Mouse (Mus musculus): Measurements from ENCODE around the gene 1700029I15Rik. TPM values are rescaled to one million over a fixed set of nuclear protein-coding genes. Genes with fewer than 3 reads are reported as not detected.
A peak's percentile ranks its signal among the peaks of the same experiment; 100 is the strongest.

1700029I15Rik gene
- polyA plus RNA-seq, 1 experiment from 2014 or later = 3.5 TPM

GRCm38 (mm10) chr2:92408309-92409045 is 26.1 kb downstream of the 1700029I15Rik start:
- ATAC-seq (ENCODE audit: insufficient read depth, low FRiP score) = no peak
- Histone ChIP-seq H3K4me3 (replicated peaks; ENCODE audit: low read length) (no peak overlapping the region), H3K9ac (ENCODE audit: low read length) (no peak overlapping the region), H3K36me3 (ENCODE audit: control insufficient read depth, insufficient read depth, low read length) (peaks cover 32% of the 10 kb centered on the region), H3K4me1 (ENCODE audit: control insufficient read depth, insufficient read depth, low read length) (no peaks in the 10 kb centered on the region), H3K27me3 (ENCODE audit: control insufficient read depth, insufficient read depth, low read length) (no peaks in the 10 kb centered on the region), H3K27ac (ENCODE audit: low read length) (no peak overlapping the region), H3K9me3 (replicated peaks; ENCODE audit: control insufficient read depth, low read length) (no peaks in the 10 kb centered on the region), H3K4me2 (ENCODE audit: low read depth, low read length) (no peak overlapping the region)
- WGBS = 88% methylated on average over 18 of the region's 18 CpGs

GRCm38 (mm10) chr2:92411705-92412104 is 29.4 kb downstream of the 1700029I15Rik start:
- 91% methylated on average over 10 of the region's 10 CpGs for WGBS
- Histone ChIP-seq H3K4me2 (ENCODE audit: low read depth, low read length) (no peak overlapping the region), H3K4me3 (replicated peaks; ENCODE audit: low read length) (no peak overlapping the region), H3K27me3 (ENCODE audit: control insufficient read depth, insufficient read depth, low read length) (no peaks in the 10 kb centered on the region), H3K36me3 (ENCODE audit: control insufficient read depth, insufficient read depth, low read length) (peaks cover 37% of the 10 kb centered on the region), H3K9me3 (replicated peaks; ENCODE audit: control insufficient read depth, low read length) (no peaks in the 10 kb centered on the region), H3K27ac (ENCODE audit: low read length) (no peak overlapping the region), H3K9ac (ENCODE audit: low read length) (no peak overlapping the region), H3K4me1 (ENCODE audit: control insufficient read depth, insufficient read depth, low read length) (no peaks in the 10 kb centered on the region)
- no peak for ATAC-seq (ENCODE audit: insufficient read depth, low FRiP score)

- ATAC-seq (ENCODE audit: insufficient read depth, low FRiP score) = no peak
- Histone ChIP-seq H3K36me3 (ENCODE audit: control insufficient read depth, insufficient read depth, low read length) (0 out of 2 replicates have a peak, but pooled peaks cover 8% of the 10 kb centered on the region), H3K4me1 (ENCODE audit: control insufficient read depth, insufficient read depth, low read length) (peaks cover 26% of the 10 kb centered on the region), H3K9me3 (replicated peaks; ENCODE audit: control insufficient read depth, low read length) (no peaks in the 10 kb centered on the region), H3K9ac (ENCODE audit: low read length) (no peak overlapping the region), H3K27me3 (ENCODE audit: control insufficient read depth, insufficient read depth, low read length) (no peaks in the 10 kb centered on the region), H3K27ac (ENCODE audit: low read length) (no peak overlapping the region), H3K4me3 (replicated peaks; ENCODE audit: low read length) (no peak overlapping the region), H3K4me2 (ENCODE audit: low read depth, low read length) (no peak overlapping the region)
- 89% methylated on average over 7 of the region's 7 CpGs for WGBS
These were observed 39.5 kb downstream of the 1700029I15Rik start for GRCm38 (mm10) chr2:92421723-92422387.

GRCm38 (mm10) chr2:92422388-92423135 is 40.2 kb downstream of the 1700029I15Rik start:
- ATAC-seq (ENCODE audit: insufficient read depth, low FRiP score) = no peak
- H3K27me3 ChIP-seq (ENCODE audit: control insufficient read depth, insufficient read depth, low read length) = no peaks in the 10 kb centered on the region
- H3K4me2 ChIP-seq (ENCODE audit: low read depth, low read length) = no peak overlapping the region
- no peak overlapping the region for H3K27ac ChIP-seq (ENCODE audit: low read length)
- no peak overlapping the region for H3K9ac ChIP-seq (ENCODE audit: low read length)
- 0 out of 2 replicates have a peak, but pooled peaks cover 8% of the 10 kb centered on the region for H3K36me3 ChIP-seq (ENCODE audit: control insufficient read depth, insufficient read depth, low read length)
- peaks cover 32% of the 10 kb centered on the region for H3K4me1 ChIP-seq (ENCODE audit: control insufficient read depth, insufficient read depth, low read length)
- H3K9me3 ChIP-seq (replicated peaks; ENCODE audit: control insufficient read depth, low read length) = no peaks in the 10 kb centered on the region
- WGBS = 69% methylated on average over 10 of the region's 10 CpGs
- no peak overlapping the region for H3K4me3 ChIP-seq (replicated peaks; ENCODE audit: low read length)

GRCm38 (mm10) chr2:92423156-92423555 is 40.8 kb downstream of the 1700029I15Rik start:
- Histone ChIP-seq H3K9me3 (replicated peaks; ENCODE audit: control insufficient read depth, low read length) (no peaks in the 10 kb centered on the region), H3K4me3 (replicated peaks; ENCODE audit: low read length) (no peak overlapping the region), H3K36me3 (ENCODE audit: control insufficient read depth, insufficient read depth, low read length) (0 out of 2 replicates have a peak, but pooled peaks cover 8% of the 10 kb centered on the region), H3K27me3 (ENCODE audit: control insufficient read depth, insufficient read depth, low read length) (no peaks in the 10 kb centered on the region), H3K4me1 (ENCODE audit: control insufficient read depth, insufficient read depth, low read length) (peaks cover 38% of the 10 kb centered on the region), H3K4me2 (ENCODE audit: low read depth, low read length) (no peak overlapping the region), H3K27ac (ENCODE audit: low read length) (no peak overlapping the region), H3K9ac (ENCODE audit: low read length) (no peak overlapping the region)
- 88% methylated on average over 9 of the region's 9 CpGs for WGBS
- ATAC-seq (ENCODE audit: insufficient read depth, low FRiP score) = no peak

- Histone ChIP-seq H3K4me2 (ENCODE audit: low read depth, low read length) (no peak overlapping the region), H3K4me3 (replicated peaks; ENCODE audit: low read length) (no peak overlapping the region), H3K9ac (ENCODE audit: low read length) (0 out of 2 replicates have a peak overlapping the region, but pooled peaks have one; percentile 44), H3K9me3 (replicated peaks; ENCODE audit: control insufficient read depth, low read length) (no peaks in the 10 kb centered on the region), H3K4me1 (ENCODE audit: control insufficient read depth, insufficient read depth, low read length) (peaks cover 46% of the 10 kb centered on the region), H3K36me3 (ENCODE audit: control insufficient read depth, insufficient read depth, low read length) (0 out of 2 replicates have a peak, but pooled peaks cover 8% of the 10 kb centered on the region), H3K27ac (ENCODE audit: low read length) (peak overlapping the region; percentile 89), H3K27me3 (ENCODE audit: control insufficient read depth, insufficient read depth, low read length) (no peaks in the 10 kb centered on the region)
- WGBS = 77% methylated on average over 9 of the region's 9 CpGs
- peak; percentile 75 for ATAC-seq (ENCODE audit: insufficient read depth, low FRiP score)
These were observed 41.5 kb downstream of the 1700029I15Rik start for GRCm38 (mm10) chr2:92423702-92424461.

- H3K9ac ChIP-seq (ENCODE audit: low read length) = 0 out of 2 replicates have a peak overlapping the region, but pooled peaks have one; percentile 44
- no peak overlapping the region for H3K4me2 ChIP-seq (ENCODE audit: low read depth, low read length)
- WGBS = 62% methylated on average over 9 of the region's 9 CpGs
- H3K4me1 ChIP-seq (ENCODE audit: control insufficient read depth, insufficient read depth, low read length) = peaks cover 52% of the 10 kb centered on the region
- peak; percentile 74 for ATAC-seq (ENCODE audit: insufficient read depth, low FRiP score)
- H3K36me3 ChIP-seq (ENCODE audit: control insufficient read depth, insufficient read depth, low read length) = 0 out of 2 replicates have a peak, but pooled peaks cover 8% of the 10 kb centered on the region
- H3K4me3 ChIP-seq (replicated peaks; ENCODE audit: low read length) = no peak overlapping the region
- H3K27me3 ChIP-seq (ENCODE audit: control insufficient read depth, insufficient read depth, low read length) = no peaks in the 10 kb centered on the region
- H3K9me3 ChIP-seq (replicated peaks; ENCODE audit: control insufficient read depth, low read length) = no peaks in the 10 kb centered on the region
- peak overlapping the region; percentile 89 for H3K27ac ChIP-seq (ENCODE audit: low read length)
These were observed 42.3 kb downstream of the 1700029I15Rik start for GRCm38 (mm10) chr2:92424462-92425308.

GRCm38 (mm10) chr2:92425366-92425765 is 43.0 kb downstream of the 1700029I15Rik start:
- Histone ChIP-seq H3K4me2 (ENCODE audit: low read depth, low read length) (no peak overlapping the region), H3K27ac (ENCODE audit: low read length) (peak overlapping the region; percentile 89), H3K4me1 (ENCODE audit: control insufficient read depth, insufficient read depth, low read length) (peaks cover 56% of the 10 kb centered on the region), H3K36me3 (ENCODE audit: control insufficient read depth, insufficient read depth, low read length) (0 out of 2 replicates have a peak, but pooled peaks cover 8% of the 10 kb centered on the region), H3K9me3 (replicated peaks; ENCODE audit: control insufficient read depth, low read length) (no peaks in the 10 kb centered on the region), H3K27me3 (ENCODE audit: control insufficient read depth, insufficient read depth, low read length) (no peaks in the 10 kb centered on the region), H3K9ac (ENCODE audit: low read length) (no peak overlapping the region), H3K4me3 (replicated peaks; ENCODE audit: low read length) (no peak overlapping the region)
- WGBS = 68% methylated on average over 4 of the region's 4 CpGs
- ATAC-seq (ENCODE audit: insufficient read depth, low FRiP score) = no peak

Measured in stomach, embryonic 16.5 days (tissue).